In genomic region chr10:69341570-69342227, GRCm38 (mm10) we compare ENCODE assay signal across 10 mouse cellular contexts.
"Had no signal": no experiment of that assay in that cellular context is flagged by ENCODE, and none has a peak within 500 bp of the region (broad histone marks: within the 10 kb centered on the region; RNA-seq: fewer than 3 reads in every experiment).

No protein-coding gene starts in this region.

- H3K9ac ChIP-seq: limb, embryonic 12.5 days; liver, embryonic 14.5 days; lung, embryonic 15.5 days; midbrain, embryonic 12.5 days had no signal

- H3K4me1 ChIP-seq: limb, embryonic 12.5 days; lung, embryonic 15.5 days; midbrain, embryonic 12.5 days had no signal

- H3K9me3 ChIP-seq: limb, embryonic 12.5 days; lung, embryonic 15.5 days; midbrain, embryonic 12.5 days had no signal

- H3K4me3 ChIP-seq: layer of hippocampus, adult 2 months; limb, embryonic 12.5 days; lung, embryonic 15.5 days; midbrain, embryonic 12.5 days had no signal

- H3K4me2 ChIP-seq: limb, embryonic 12.5 days; lung, embryonic 15.5 days; midbrain, embryonic 12.5 days had no signal

- H3K27ac ChIP-seq: layer of hippocampus, adult 2 months; limb, embryonic 12.5 days; liver, embryonic 14.5 days; lung, embryonic 15.5 days; midbrain, embryonic 12.5 days had no signal

- DNase-seq: kidney, adult 18-20 months; kidney, postnatal 10 days; kidney, postnatal 4 days; right cerebral cortex, postnatal 25 days; thymus, postnatal 4 days had no signal

- H3K27me3 ChIP-seq: limb, embryonic 12.5 days; lung, embryonic 15.5 days; midbrain, embryonic 12.5 days had no signal
